ENCODE assay signal across 23 mouse cellular contexts in genomic region chr9:120424567-120424966, GRCm38 (mm10).
DNase-seq lines count a peak whose midpoint lies in the region; ATAC-seq and TF ChIP-seq lines count a peak whose summit lies in the region.
"Had no signal": no experiment of that assay in that cellular context is flagged by ENCODE, and none has a peak within 500 bp of the region (broad histone marks: within the 10 kb centered on the region; RNA-seq: fewer than 3 reads in every experiment).

No protein-coding gene starts in this region.

- no peak for TF ChIP-seq CTCF in intestine, postnatal 0 days (IDR thresholded peaks at IDR 0.05; ENCODE audit: low read depth)
- TF ChIP-seq CTCF in stomach, postnatal 0 days (IDR thresholded peaks at IDR 0.05; ENCODE audit: low read depth) = no peak
- TF ChIP-seq CTCF in small intestine, adult 2 months (IDR thresholded peaks at IDR 0.05; ENCODE audit: extremely low read depth, insufficient read length, insufficient replicate concordance, low read depth, low read length) = peak; percentile 2; the same call in 1 of the 2 replicates

- H3K4me2 ChIP-seq in intestine, embryonic 15.5 days (replicated peaks) = no peak overlapping the region
- H3K4me2 ChIP-seq in intestine, postnatal 0 days (replicated peaks; ENCODE audit: low read depth) = no peak overlapping the region
- no peak overlapping the region for H3K4me2 ChIP-seq in stomach, embryonic 15.5 days
- no peak overlapping the region for H3K4me2 ChIP-seq in stomach, postnatal 0 days (replicated peaks; ENCODE audit: low read depth)
- no peak overlapping the region for H3K4me2 ChIP-seq in forebrain, embryonic 11.5 days (ENCODE audit: low read depth, low read length, severe bottlenecking)
- H3K4me2 ChIP-seq: embryonic facial prominence, embryonic 13.5 days; embryonic facial prominence, embryonic 15.5 days; forebrain, embryonic 13.5 days; forebrain, embryonic 15.5 days had no signal

- WGBS in intestine, embryonic 15.5 days = 76% methylated on average over 7 of the region's 7 CpGs
- 73% methylated on average over 7 of the region's 7 CpGs for WGBS in intestine, postnatal 0 days
- 64% methylated on average over 7 of the region's 7 CpGs for WGBS in stomach, embryonic 15.5 days
- 68% methylated on average over 7 of the region's 7 CpGs for WGBS in stomach, postnatal 0 days
- 63% methylated on average over 7 of the region's 7 CpGs for WGBS in small intestine, adult 2 months
- WGBS in forebrain, embryonic 11.5 days = 74% methylated on average over 7 of the region's 7 CpGs

- peak; percentile 68 for ATAC-seq in intestine, embryonic 15.5 days
- ATAC-seq in intestine, postnatal 0 days = no peak
- peak; percentile 68 for ATAC-seq in stomach, embryonic 15.5 days (ENCODE audit: insufficient read depth, low FRiP score, low read depth)
- ATAC-seq in stomach, postnatal 0 days (ENCODE audit: low FRiP score, low TSS enrichment) = no peak
- no peak for ATAC-seq in forebrain, embryonic 11.5 days (replicated peaks; ENCODE audit: low FRiP score)
- ATAC-seq: forebrain, embryonic 13.5 days; forebrain, embryonic 15.5 days had no signal

- no peak overlapping the region for H3K27ac ChIP-seq in intestine, embryonic 15.5 days
- H3K27ac ChIP-seq in intestine, postnatal 0 days (ENCODE audit: low read depth, low read length) = no peak overlapping the region
- H3K27ac ChIP-seq in stomach, embryonic 15.5 days = no peak overlapping the region
- H3K27ac ChIP-seq in stomach, postnatal 0 days (replicated peaks) = no peak overlapping the region
- H3K27ac ChIP-seq in small intestine, adult 2 months (ENCODE audit: insufficient read depth, low read depth, low read length) = no peak overlapping the region
- H3K27ac ChIP-seq in forebrain, embryonic 11.5 days (ENCODE audit: low read depth, low read length) = no peak overlapping the region
- H3K27ac ChIP-seq: embryonic facial prominence, embryonic 13.5 days; embryonic facial prominence, embryonic 15.5 days; forebrain, embryonic 10.5 days; forebrain, embryonic 13.5 days; forebrain, embryonic 15.5 days had no signal

- H3K4me1 ChIP-seq in intestine, embryonic 15.5 days (replicated peaks) = no peaks in the 10 kb centered on the region
- H3K4me1 ChIP-seq in intestine, postnatal 0 days (replicated peaks; ENCODE audit: control insufficient read depth, insufficient read depth, low read length) = no peaks in the 10 kb centered on the region
- H3K4me1 ChIP-seq in stomach, embryonic 15.5 days = no peaks in the 10 kb centered on the region
- H3K4me1 ChIP-seq in stomach, postnatal 0 days (replicated peaks; ENCODE audit: control insufficient read depth, insufficient read depth) = no peaks in the 10 kb centered on the region
- H3K4me1 ChIP-seq in small intestine, adult 2 months (ENCODE audit: control insufficient read depth, insufficient read depth, insufficient read length, low read length) = no peaks in the 10 kb centered on the region
- H3K4me1 ChIP-seq in forebrain, embryonic 11.5 days (replicated peaks; ENCODE audit: control insufficient read depth, insufficient read depth, low read length) = no peaks in the 10 kb centered on the region
- H3K4me1 ChIP-seq: embryonic facial prominence, embryonic 15.5 days; forebrain, embryonic 10.5 days; forebrain, embryonic 13.5 days had no signal

- no peaks in the 10 kb centered on the region for H3K36me3 ChIP-seq in intestine, embryonic 15.5 days
- H3K36me3 ChIP-seq in intestine, postnatal 0 days (ENCODE audit: control insufficient read depth, insufficient read depth) = no peaks in the 10 kb centered on the region
- H3K36me3 ChIP-seq in stomach, embryonic 15.5 days = no peaks in the 10 kb centered on the region
- H3K36me3 ChIP-seq in stomach, postnatal 0 days (ENCODE audit: control insufficient read depth, insufficient read depth, low read length) = no peaks in the 10 kb centered on the region
- H3K36me3 ChIP-seq in small intestine, adult 2 months (ENCODE audit: control insufficient read depth, insufficient read depth, low read length) = no peaks in the 10 kb centered on the region
- no peaks in the 10 kb centered on the region for H3K36me3 ChIP-seq in forebrain, embryonic 11.5 days (ENCODE audit: control insufficient read depth, insufficient read depth, low read length)
- H3K36me3 ChIP-seq: embryonic facial prominence, embryonic 13.5 days; embryonic facial prominence, embryonic 15.5 days; forebrain, embryonic 10.5 days; forebrain, embryonic 15.5 days had no signal

- H3K9me3 ChIP-seq in intestine, embryonic 15.5 days = no peaks in the 10 kb centered on the region
- no peaks in the 10 kb centered on the region for H3K9me3 ChIP-seq in intestine, postnatal 0 days (ENCODE audit: control insufficient read depth)
- H3K9me3 ChIP-seq in stomach, embryonic 15.5 days = no peaks in the 10 kb centered on the region
- no peaks in the 10 kb centered on the region for H3K9me3 ChIP-seq in stomach, postnatal 0 days (ENCODE audit: control insufficient read depth, low read length)
- no peaks in the 10 kb centered on the region for H3K9me3 ChIP-seq in forebrain, embryonic 11.5 days (ENCODE audit: control insufficient read depth, low read length)
- H3K9me3 ChIP-seq: embryonic facial prominence, embryonic 13.5 days; embryonic facial prominence, embryonic 15.5 days; forebrain, embryonic 10.5 days; forebrain, embryonic 13.5 days; forebrain, embryonic 15.5 days had no signal

- H3K27me3 ChIP-seq in intestine, embryonic 15.5 days (replicated peaks) = no peaks in the 10 kb centered on the region
- no peaks in the 10 kb centered on the region for H3K27me3 ChIP-seq in intestine, postnatal 0 days (replicated peaks; ENCODE audit: control insufficient read depth, insufficient read depth, low read length)
- no peaks in the 10 kb centered on the region for H3K27me3 ChIP-seq in stomach, embryonic 15.5 days (replicated peaks)
- H3K27me3 ChIP-seq in stomach, postnatal 0 days (ENCODE audit: control insufficient read depth, insufficient read depth, low read length) = no peaks in the 10 kb centered on the region
- no peaks in the 10 kb centered on the region for H3K27me3 ChIP-seq in small intestine, adult 2 months (ENCODE audit: control insufficient read depth, insufficient read depth, low read length)
- H3K27me3 ChIP-seq in forebrain, embryonic 11.5 days (ENCODE audit: control insufficient read depth, insufficient read depth, low read length) = no peaks in the 10 kb centered on the region
- H3K27me3 ChIP-seq: embryonic facial prominence, embryonic 13.5 days; embryonic facial prominence, embryonic 15.5 days; forebrain, embryonic 13.5 days; forebrain, embryonic 15.5 days had no signal

- TF ChIP-seq POLR2A in small intestine, adult 2 months (IDR thresholded peaks at IDR 0.05; ENCODE audit: low read depth, low read length) = no peak

- DNase-seq in stomach, postnatal 0 days (ENCODE audit: low spot score) = no peak
- DNase-seq in heart, postnatal 4 days = no peak
- no peak for DNase-seq in forebrain, embryonic 11.5 days (ENCODE audit: low spot score)
- DNase-seq: adrenal gland, adult 2 months; adrenal gland, postnatal 10 days; adrenal gland, postnatal 25 days; cerebellum, adult 11 months; cerebellum, adult 18-20 months; cerebellum, adult 8-10 months; cerebellum, adult 9-11 months; cerebellum, postnatal 14 days; cerebellum, postnatal 36 days; embryo, embryonic 11 days had no signal

- no peak for TF ChIP-seq EP300 in stomach, postnatal 0 days (optimal IDR thresholded peaks at IDR 0.05)

- H3K9ac ChIP-seq in intestine, embryonic 15.5 days = no peak overlapping the region
- no peak overlapping the region for H3K9ac ChIP-seq in intestine, postnatal 0 days (ENCODE audit: low read depth, low read length)
- no peak overlapping the region for H3K9ac ChIP-seq in stomach, embryonic 15.5 days
- no peak overlapping the region for H3K9ac ChIP-seq in stomach, postnatal 0 days (ENCODE audit: low read length)
- no peak overlapping the region for H3K9ac ChIP-seq in forebrain, embryonic 11.5 days (ENCODE audit: low read length)
- H3K9ac ChIP-seq: embryonic facial prominence, embryonic 13.5 days; embryonic facial prominence, embryonic 15.5 days; forebrain, embryonic 13.5 days; forebrain, embryonic 15.5 days had no signal

- H3K4me3 ChIP-seq in intestine, embryonic 15.5 days (replicated peaks) = no peak overlapping the region
- no peak overlapping the region for H3K4me3 ChIP-seq in intestine, postnatal 0 days (ENCODE audit: low read depth, low read length)
- H3K4me3 ChIP-seq in stomach, embryonic 15.5 days (replicated peaks) = no peak overlapping the region
- no peak overlapping the region for H3K4me3 ChIP-seq in stomach, postnatal 0 days (ENCODE audit: low read depth, low read length)
- no peak overlapping the region for H3K4me3 ChIP-seq in small intestine, adult 2 months (ENCODE audit: low read depth, low read length)
- H3K4me3 ChIP-seq in forebrain, embryonic 11.5 days (ENCODE audit: low read depth, low read length) = no peak overlapping the region
- H3K4me3 ChIP-seq: embryonic facial prominence, embryonic 13.5 days; embryonic facial prominence, embryonic 15.5 days; erythroblast, embryonic 14.5 days; forebrain, embryonic 10.5 days; forebrain, embryonic 13.5 days; forebrain, embryonic 15.5 days had no signal

Comparison
In these comparisons a context has a peak if more than half of its experiments do, and no peak if none do; other contexts are left out.
1. ATAC-seq: peak in intestine, embryonic 15.5 days (single experiment) and stomach, embryonic 15.5 days (single experiment); none in intestine, postnatal 0 days (single experiment), stomach, postnatal 0 days (single experiment) and forebrain, embryonic 11.5 days (single experiment).